Mouse (Mus musculus): ENCODE data around the gene 1700001L19Rik. TPM values are rescaled to one million over a fixed set of nuclear protein-coding genes. Genes with fewer than 3 reads are reported as not detected.

1700001L19Rik gene
- polyA plus RNA-seq, 1 experiment = 0.05 TPM

- Histone ChIP-seq H3K36me3 (ENCODE audit: control insufficient read depth, insufficient read depth, low read length) (no peaks in the 10 kb centered on the region), H3K27ac (ENCODE audit: control insufficient read depth, insufficient read depth, low read length) (no peak overlapping the region), H3K4me3 (ENCODE audit: control insufficient read depth, insufficient read depth, low read length) (no peak overlapping the region), H3K27me3 (ENCODE audit: control insufficient read depth, insufficient read depth, low read length) (no peaks in the 10 kb centered on the region), H3K4me1 (replicated peaks; ENCODE audit: control insufficient read depth, insufficient read depth, low read length) (no peaks in the 10 kb centered on the region)
- 82% methylated on average over 6 of the region's 6 CpGs for WGBS
- no peak for DNase-seq
- TF ChIP-seq CTCF (IDR thresholded peaks at IDR 0.05; ENCODE audit: borderline replicate concordance, control insufficient read depth, extremely low read depth, insufficient read depth, low read length, poor library complexity) (no peak), POLR2A (IDR thresholded peaks at IDR 0.05; ENCODE audit: control insufficient read depth, extremely low read depth, insufficient read depth, low read length, poor library complexity) (no peak)
Observed at GRCm38 (mm10) chr13:68603085-68603484, 5.9 kb downstream of the 1700001L19Rik start.

DNA sequence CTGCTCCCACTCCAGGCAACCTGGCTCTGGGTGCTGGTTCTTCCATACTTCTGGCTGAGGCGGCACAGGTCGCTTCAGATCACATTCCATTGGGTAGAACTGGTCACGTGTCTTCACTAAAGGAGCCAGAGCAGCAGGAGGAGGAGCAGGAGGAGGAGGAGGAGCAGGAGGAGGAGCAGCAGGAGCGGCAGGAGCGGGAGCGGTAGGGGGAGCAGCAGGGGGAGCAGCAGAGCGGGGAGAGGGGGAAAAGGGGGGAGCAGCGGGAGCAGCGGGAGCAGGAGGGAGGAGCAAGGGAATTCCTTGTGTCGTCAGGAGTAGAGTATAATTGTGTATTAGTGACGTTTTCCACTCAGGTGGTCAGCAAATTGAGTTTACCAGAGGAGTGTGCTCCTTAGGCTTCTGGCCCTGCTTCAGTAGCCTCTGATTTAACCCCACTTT lies 8.5 kb downstream of the 1700001L19Rik start:
- H3K27me3 ChIP-seq (ENCODE audit: control insufficient read depth, insufficient read depth, low read length) = no peaks in the 10 kb centered on the region
- H3K27ac ChIP-seq (ENCODE audit: control insufficient read depth, insufficient read depth, low read length) = no peak overlapping the region
- DNase-seq = no peak
- no peak overlapping the region for H3K4me3 ChIP-seq (ENCODE audit: control insufficient read depth, insufficient read depth, low read length)
- no peaks in the 10 kb centered on the region for H3K4me1 ChIP-seq (replicated peaks; ENCODE audit: control insufficient read depth, insufficient read depth, low read length)
- no peaks in the 10 kb centered on the region for H3K36me3 ChIP-seq (ENCODE audit: control insufficient read depth, insufficient read depth, low read length)
- 6% methylated on average over 11 of the region's 11 CpGs for WGBS
- TF ChIP-seq POLR2A (IDR thresholded peaks at IDR 0.05; ENCODE audit: control insufficient read depth, extremely low read depth, insufficient read depth, low read length, poor library complexity) = no peak
- no peak for TF ChIP-seq CTCF (IDR thresholded peaks at IDR 0.05; ENCODE audit: borderline replicate concordance, control insufficient read depth, extremely low read depth, insufficient read depth, low read length, poor library complexity)

GRCm38 (mm10) chr13:68607652-68608405 lies 10.6 kb downstream of the 1700001L19Rik start:
- 54% methylated on average over 21 of the region's 21 CpGs for WGBS
- Histone ChIP-seq H3K4me3 (ENCODE audit: control insufficient read depth, insufficient read depth, low read length) (no peak overlapping the region), H3K4me1 (replicated peaks; ENCODE audit: control insufficient read depth, insufficient read depth, low read length) (no peaks in the 10 kb centered on the region), H3K27me3 (ENCODE audit: control insufficient read depth, insufficient read depth, low read length) (no peaks in the 10 kb centered on the region), H3K27ac (ENCODE audit: control insufficient read depth, insufficient read depth, low read length) (no peak overlapping the region), H3K36me3 (ENCODE audit: control insufficient read depth, insufficient read depth, low read length) (no peaks in the 10 kb centered on the region)
- TF ChIP-seq CTCF (IDR thresholded peaks at IDR 0.05; ENCODE audit: borderline replicate concordance, control insufficient read depth, extremely low read depth, insufficient read depth, low read length, poor library complexity) (no peak), POLR2A (IDR thresholded peaks at IDR 0.05; ENCODE audit: control insufficient read depth, extremely low read depth, insufficient read depth, low read length, poor library complexity) (no peak)
- DNase-seq = no peak

- Histone ChIP-seq H3K4me1 (replicated peaks; ENCODE audit: control insufficient read depth, insufficient read depth, low read length) (no peaks in the 10 kb centered on the region), H3K27ac (ENCODE audit: control insufficient read depth, insufficient read depth, low read length) (no peak overlapping the region), H3K27me3 (ENCODE audit: control insufficient read depth, insufficient read depth, low read length) (no peaks in the 10 kb centered on the region), H3K36me3 (ENCODE audit: control insufficient read depth, insufficient read depth, low read length) (no peaks in the 10 kb centered on the region), H3K4me3 (ENCODE audit: control insufficient read depth, insufficient read depth, low read length) (no peak overlapping the region)
- TF ChIP-seq POLR2A (IDR thresholded peaks at IDR 0.05; ENCODE audit: control insufficient read depth, extremely low read depth, insufficient read depth, low read length, poor library complexity) (no peak), CTCF (IDR thresholded peaks at IDR 0.05; ENCODE audit: borderline replicate concordance, control insufficient read depth, extremely low read depth, insufficient read depth, low read length, poor library complexity) (no peak)
- 61% methylated on average over 6 of the region's 6 CpGs for WGBS
- DNase-seq = no peak
Observed at GRCm38 (mm10) chr13:68622792-68623191, 25.6 kb downstream of the 1700001L19Rik start.

DNA sequence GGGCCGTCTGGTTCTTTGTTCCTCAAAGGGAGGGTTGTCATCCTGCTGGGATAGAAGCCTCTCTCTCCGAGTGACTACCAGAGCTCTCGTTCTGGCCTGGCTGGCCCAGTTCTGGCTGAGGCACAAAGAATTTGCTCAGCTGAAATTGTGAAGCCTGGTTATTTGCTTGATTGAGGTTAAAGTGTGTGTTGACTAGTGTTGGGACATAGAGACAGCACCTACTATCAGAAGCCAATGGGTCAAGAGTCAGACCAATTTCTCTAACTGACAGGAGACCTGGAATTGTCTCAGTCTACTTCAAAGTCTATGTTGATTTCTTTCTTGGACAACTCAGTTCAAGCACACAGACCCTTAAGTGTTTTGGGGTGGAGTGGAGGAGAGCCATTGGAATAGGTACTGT lies 29.8 kb downstream of the 1700001L19Rik start:
- H3K4me3 ChIP-seq (ENCODE audit: control insufficient read depth, insufficient read depth, low read length) = no peak overlapping the region
- no peak for TF ChIP-seq POLR2A (IDR thresholded peaks at IDR 0.05; ENCODE audit: control insufficient read depth, extremely low read depth, insufficient read depth, low read length, poor library complexity)
- no peak for TF ChIP-seq CTCF (IDR thresholded peaks at IDR 0.05; ENCODE audit: borderline replicate concordance, control insufficient read depth, extremely low read depth, insufficient read depth, low read length, poor library complexity)
- H3K4me1 ChIP-seq (replicated peaks; ENCODE audit: control insufficient read depth, insufficient read depth, low read length) = no peaks in the 10 kb centered on the region
- H3K36me3 ChIP-seq (ENCODE audit: control insufficient read depth, insufficient read depth, low read length) = no peaks in the 10 kb centered on the region
- no peaks in the 10 kb centered on the region for H3K27me3 ChIP-seq (ENCODE audit: control insufficient read depth, insufficient read depth, low read length)
- H3K27ac ChIP-seq (ENCODE audit: control insufficient read depth, insufficient read depth, low read length) = no peak overlapping the region
- WGBS = 88% methylated on average over 3 of the region's 3 CpGs
- no peak for DNase-seq

GRCm38 (mm10) chr13:68642786-68643185 lies 45.6 kb downstream of the 1700001L19Rik start:
- H3K4me3 ChIP-seq (ENCODE audit: control insufficient read depth, insufficient read depth, low read length) = no peak overlapping the region
- TF ChIP-seq CTCF (IDR thresholded peaks at IDR 0.05; ENCODE audit: borderline replicate concordance, control insufficient read depth, extremely low read depth, insufficient read depth, low read length, poor library complexity) (no peak), POLR2A (IDR thresholded peaks at IDR 0.05; ENCODE audit: control insufficient read depth, extremely low read depth, insufficient read depth, low read length, poor library complexity) (no peak)
- H3K36me3 ChIP-seq (ENCODE audit: control insufficient read depth, insufficient read depth, low read length) = no peaks in the 10 kb centered on the region
- no peak for DNase-seq
- no peaks in the 10 kb centered on the region for H3K4me1 ChIP-seq (replicated peaks; ENCODE audit: control insufficient read depth, insufficient read depth, low read length)
- no peak overlapping the region for H3K27ac ChIP-seq (ENCODE audit: control insufficient read depth, insufficient read depth, low read length)
- no peaks in the 10 kb centered on the region for H3K27me3 ChIP-seq (ENCODE audit: control insufficient read depth, insufficient read depth, low read length)
- WGBS = 96% methylated on average over 1 of the region's 1 CpGs

Other genes with a start within 250 kb of the 1700001L19Rik start
- gene Mtrr, start 15.3 kb upstream of the 1700001L19Rik start, polyA plus RNA-seq (2012; rRNA removed) = 13.0 and 15.3 TPM in 2 replicates
- 26.7 and 31.5 TPM in 2 replicates for gene Fastkd3, start 15.2 kb upstream of the 1700001L19Rik start, polyA plus RNA-seq (2012; rRNA removed)